Mouse (Mus musculus) thymus, adult 2 months (tissue): ENCODE results near the gene Necap1. TPM values are rescaled to one million over a fixed set of nuclear protein-coding genes. Genes with fewer than 3 reads are reported as not detected.

ENCODE experiments used
- DNase-seq: peaks from one replicate; pipeline ENCODE4 v3.0.0; 2021
- H3K27ac ChIP-seq: fragments of 200-500 bp; 2 replicates; pipeline ENCODE4 v1.5.1; 2012; ENCODE audit warnings: low read length, control low read depth; ENCODE audit not compliant: control insufficient read depth, insufficient read depth
- H3K27me3 ChIP-seq: fragments of 200-500 bp; 2 replicates; pipeline ENCODE4 v1.6.1; 2012; ENCODE audit warnings: mild to moderate bottlenecking, low read length, moderate library complexity, mixed read lengths; ENCODE audit not compliant: control insufficient read depth, insufficient read depth
- H3K36me3 ChIP-seq: fragments of 200-500 bp; 2 replicates; pipeline ENCODE4 v1.6.1; 2012; ENCODE audit warnings: mild to moderate bottlenecking, low read length, moderate library complexity; ENCODE audit not compliant: control insufficient read depth, insufficient read depth
- H3K4me1 ChIP-seq: fragments of 200-500 bp; replicated peaks from 2 replicates; pipeline ENCODE4 v1.6.1; 2012; ENCODE audit warnings: low read length; ENCODE audit not compliant: control insufficient read depth, insufficient read depth
- H3K4me3 ChIP-seq: fragments of 200-500 bp; 2 replicates; pipeline ENCODE4 v1.5.1; 2012; ENCODE audit warnings: mild to moderate bottlenecking, low read length, control low read depth, moderate library complexity; ENCODE audit not compliant: control insufficient read depth, insufficient read depth
- CTCF ChIP-seq: fragments of 200-500 bp; IDR thresholded peaks from 2 replicates; pipeline ENCODE4 v1.5.1; 2012; ENCODE audit warnings: mild to moderate bottlenecking, control low read depth, low read length, moderate library complexity, borderline replicate concordance; ENCODE audit not compliant: control insufficient read depth, poor library complexity, insufficient read depth; ENCODE audit errors: extremely low read depth
- POLR2A ChIP-seq: fragments of 200-500 bp; IDR thresholded peaks from 2 replicates; pipeline ENCODE4 v1.6.1; 2012; ENCODE audit warnings: mild to moderate bottlenecking, low read length, control low read depth, moderate library complexity; ENCODE audit not compliant: control insufficient read depth, poor library complexity, insufficient read depth; ENCODE audit errors: extremely low read depth
- WGBS: fragments of 180-500 bp; shearing (Covaris S2); methylation state at CpG from one replicate; pipeline ENCODE4 v1.1.7; 2018; 5-methylcytosine and 5-hydroxymethylcytosine counted together
- polyA plus RNA-seq: library from polyadenylated mRNA; depleted of rRNA; stranded (reverse); fragments of >200 nt; gene quantifications from 2 replicates; pipeline ENCODE4 v1.2.3, GENCODE M21; 2012

The Necap1 gene
- polyA plus RNA-seq, 1 experiment = 19.5 TPM

DNA sequence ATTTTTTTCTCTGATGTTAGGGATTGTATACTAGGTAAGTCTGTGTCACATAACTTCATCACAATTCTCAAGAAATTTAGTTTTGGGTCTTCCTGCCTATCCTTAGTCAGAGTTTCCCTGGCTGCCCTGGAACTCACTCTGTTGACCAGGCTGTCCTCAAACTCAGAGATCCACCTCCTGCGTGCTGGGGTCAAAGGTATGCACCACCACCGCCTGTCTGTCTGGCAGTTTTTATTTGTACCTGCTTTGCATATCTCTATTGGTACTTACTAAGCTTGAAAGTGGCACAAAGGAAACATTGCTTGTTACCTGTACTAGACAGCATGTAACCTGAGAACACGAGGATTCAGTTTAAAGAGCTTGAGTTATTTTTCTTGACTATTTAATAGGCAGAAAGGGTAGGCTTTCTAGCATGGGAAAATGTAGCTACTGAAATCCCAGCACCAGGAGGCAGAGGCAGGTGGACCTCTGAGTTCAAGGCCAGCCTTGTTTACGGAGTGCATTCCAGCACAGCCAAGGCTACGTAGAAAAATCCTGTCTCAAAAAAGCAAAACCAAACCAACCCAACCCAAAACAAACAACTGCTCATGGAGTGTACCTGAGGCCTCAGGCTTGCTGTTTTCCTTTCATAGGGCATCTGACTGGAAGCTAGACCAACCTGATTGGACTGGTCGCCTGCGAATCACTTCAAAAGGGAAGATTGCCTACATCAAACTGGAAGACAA is 5.7 kb downstream of the Necap1 start:
- H3K4me3 ChIP-seq = no peak overlapping the region
- H3K4me1 ChIP-seq = no peaks in the 10 kb centered on the region
- TF ChIP-seq CTCF = no peak
- no peak for TF ChIP-seq POLR2A
- DNase-seq = no peak
- H3K27me3 ChIP-seq = no peaks in the 10 kb centered on the region
- H3K36me3 ChIP-seq = peaks cover 48% of the 10 kb centered on the region
- 97% methylated on average over 7 of the region's 7 CpGs for WGBS
- no peak overlapping the region for H3K27ac ChIP-seq

DNA sequence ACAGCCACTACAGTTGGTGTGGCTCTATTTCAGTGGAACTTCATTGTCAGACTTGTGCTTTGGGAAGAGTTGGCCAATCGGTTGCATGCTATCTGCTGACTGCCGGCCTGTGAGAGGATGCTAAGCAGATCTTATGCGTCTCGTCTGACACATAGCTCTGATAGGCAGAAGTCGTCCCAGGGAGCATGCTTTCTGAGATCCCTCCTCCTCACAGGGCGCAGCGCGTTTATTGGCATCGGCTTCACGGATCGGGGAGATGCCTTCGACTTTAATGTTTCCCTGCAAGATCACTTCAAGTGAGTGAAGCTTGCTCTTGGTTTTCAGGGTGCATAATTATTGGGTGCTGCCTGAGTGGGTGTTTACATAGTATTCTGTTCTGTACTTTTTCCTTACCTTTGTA is 7.0 kb downstream of the Necap1 start:
- no peak overlapping the region for H3K4me3 ChIP-seq
- TF ChIP-seq POLR2A (no peak), CTCF (no peak)
- peaks cover 59% of the 10 kb centered on the region for H3K36me3 ChIP-seq
- 97% methylated on average over 12 of the region's 12 CpGs for WGBS
- DNase-seq = no peak
- no peak overlapping the region for H3K27ac ChIP-seq
- no peaks in the 10 kb centered on the region for H3K27me3 ChIP-seq
- H3K4me1 ChIP-seq = no peaks in the 10 kb centered on the region

DNA sequence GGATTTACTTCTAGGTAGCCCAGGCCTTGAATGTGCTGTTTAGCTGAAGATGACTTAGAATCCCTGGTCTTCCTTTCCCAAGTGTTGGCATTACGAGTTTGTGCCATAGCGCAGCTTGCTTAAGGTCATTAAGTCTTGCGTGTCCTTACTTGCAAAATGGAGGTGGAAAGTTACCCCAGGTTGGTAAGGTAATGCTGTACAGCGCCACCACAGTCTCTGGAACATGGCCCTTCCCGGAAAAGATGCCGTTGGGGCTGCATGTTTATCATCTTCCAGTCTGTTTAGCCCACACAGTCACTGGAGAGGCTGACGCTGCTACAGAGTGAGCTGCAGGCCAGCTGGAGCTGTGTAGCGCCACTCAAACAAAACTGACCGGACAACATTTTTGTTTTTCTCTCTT is 9.3 kb downstream of the Necap1 start:
- no peak overlapping the region for H3K27ac ChIP-seq
- no peak overlapping the region for H3K4me3 ChIP-seq
- no peaks in the 10 kb centered on the region for H3K27me3 ChIP-seq
- no peak for DNase-seq
- peaks cover 82% of the 10 kb centered on the region for H3K36me3 ChIP-seq
- no peaks in the 10 kb centered on the region for H3K4me1 ChIP-seq
- WGBS = 96% methylated on average over 9 of the region's 9 CpGs
- TF ChIP-seq POLR2A (no peak), CTCF (no peak)

DNA sequence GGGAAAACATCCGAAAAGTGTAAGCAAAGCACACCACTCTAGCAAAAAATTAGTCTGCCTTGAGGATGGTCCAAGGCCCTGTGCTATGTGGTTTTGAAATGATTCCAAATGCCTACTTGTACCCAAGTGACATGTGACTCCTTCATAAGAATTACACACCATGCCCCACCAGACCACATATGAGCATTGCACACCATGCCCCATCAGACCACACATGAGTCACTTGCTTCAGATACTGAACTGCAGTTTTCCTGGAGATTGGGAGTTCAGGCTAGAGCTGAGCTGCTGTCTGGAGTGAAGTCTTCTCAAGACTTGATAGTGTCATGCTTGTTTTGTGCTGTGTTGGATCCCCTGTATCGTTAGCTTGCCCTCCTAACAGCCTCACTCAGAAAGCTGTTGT is 15.3 kb downstream of the Necap1 start:
- H3K36me3 ChIP-seq = peaks cover 44% of the 10 kb centered on the region
- WGBS = 96% methylated on average over 2 of the region's 2 CpGs
- H3K27me3 ChIP-seq = no peaks in the 10 kb centered on the region

DNA sequence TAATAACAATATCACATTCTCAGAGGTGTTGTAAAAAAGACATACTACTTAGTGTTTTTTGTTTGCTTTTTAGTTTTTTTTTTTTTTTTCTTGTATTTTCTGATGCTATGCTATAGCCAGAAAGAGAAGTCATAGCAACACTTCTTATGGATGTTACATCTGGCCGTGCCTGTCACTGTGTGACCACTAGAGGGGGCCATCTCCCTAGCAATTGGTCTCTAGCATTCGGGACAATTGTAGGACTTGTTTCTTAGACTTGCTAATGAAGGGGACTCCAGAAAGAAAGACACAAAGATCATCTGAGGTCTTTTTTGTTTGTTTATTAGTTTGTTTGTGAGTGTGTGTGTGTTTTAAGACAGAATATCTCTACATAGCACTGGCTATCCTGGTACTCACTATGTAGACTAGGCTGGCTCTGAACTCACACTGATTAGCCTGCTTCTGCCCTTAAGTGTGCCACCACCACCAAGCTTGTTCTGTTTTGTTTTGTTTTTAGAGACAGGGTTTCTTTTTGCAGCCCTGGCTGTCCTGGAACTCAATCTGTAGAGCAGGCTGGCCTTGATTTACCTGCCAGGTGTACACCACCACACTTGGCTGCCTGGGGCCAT is 18.3 kb downstream of the Necap1 start:
- Histone ChIP-seq H3K4me3 (no peak overlapping the region), H3K4me1 (no peaks in the 10 kb centered on the region), H3K36me3 (peaks cover 17% of the 10 kb centered on the region), H3K27me3 (no peaks in the 10 kb centered on the region), H3K27ac (no peak overlapping the region)
- TF ChIP-seq CTCF (no peak), POLR2A (no peak)
- 10% methylated on average over 2 of the region's 2 CpGs for WGBS
- DNase-seq = peak; percentile 61

More for the DNA sequence above, 15.3 kb downstream of the Necap1 start:
- Histone ChIP-seq H3K4me3 (no peak overlapping the region), H3K27ac (no peak overlapping the region), H3K4me1 (no peaks in the 10 kb centered on the region)
- DNase-seq = no peak
- TF ChIP-seq CTCF (no peak), POLR2A (no peak)

DNA sequence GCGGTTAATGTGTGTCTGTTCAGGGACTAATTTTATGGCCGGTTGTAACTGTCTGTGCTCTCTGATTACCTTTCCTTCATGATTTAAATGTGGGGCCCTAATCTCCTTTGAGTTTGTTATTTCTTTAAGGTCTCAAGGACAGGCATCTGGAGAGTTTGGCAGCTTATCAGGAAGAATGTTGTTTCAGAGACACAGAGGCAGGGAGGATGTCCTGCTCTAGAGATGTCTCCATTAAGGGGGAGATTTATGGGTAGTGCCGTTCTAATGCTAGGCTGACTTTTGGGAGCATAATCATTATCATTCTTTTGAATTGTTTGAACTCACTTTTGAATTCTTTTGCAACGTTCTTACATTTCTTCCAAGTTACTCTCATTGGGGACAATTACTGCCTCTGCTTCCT is 45.6 kb downstream of the Necap1 start:
- whole genome bisulfite sequencing = 75% methylated on average over 4 of the region's 4 CpGs
- no peak for DNase-seq
- H3K4me3 ChIP-seq = no peak overlapping the region
- H3K27me3 ChIP-seq = no peaks in the 10 kb centered on the region
- H3K27ac ChIP-seq = no peak overlapping the region
- H3K36me3 ChIP-seq = no peaks in the 10 kb centered on the region
- no peaks in the 10 kb centered on the region for H3K4me1 ChIP-seq
- TF ChIP-seq CTCF = no peak
- no peak for TF ChIP-seq POLR2A
